Mouse (Mus musculus): ENCODE measurements around the gene Pdap1. TPM values are rescaled to one million over a fixed set of nuclear protein-coding genes. Genes with fewer than 3 reads are reported as not detected.

Gene Pdap1
- polyA plus RNA-seq (2015; fragmentation: Nextera tagmentation; extraction: Ambion mirVana) = 139 and 157 TPM in 2 replicates

DNA sequence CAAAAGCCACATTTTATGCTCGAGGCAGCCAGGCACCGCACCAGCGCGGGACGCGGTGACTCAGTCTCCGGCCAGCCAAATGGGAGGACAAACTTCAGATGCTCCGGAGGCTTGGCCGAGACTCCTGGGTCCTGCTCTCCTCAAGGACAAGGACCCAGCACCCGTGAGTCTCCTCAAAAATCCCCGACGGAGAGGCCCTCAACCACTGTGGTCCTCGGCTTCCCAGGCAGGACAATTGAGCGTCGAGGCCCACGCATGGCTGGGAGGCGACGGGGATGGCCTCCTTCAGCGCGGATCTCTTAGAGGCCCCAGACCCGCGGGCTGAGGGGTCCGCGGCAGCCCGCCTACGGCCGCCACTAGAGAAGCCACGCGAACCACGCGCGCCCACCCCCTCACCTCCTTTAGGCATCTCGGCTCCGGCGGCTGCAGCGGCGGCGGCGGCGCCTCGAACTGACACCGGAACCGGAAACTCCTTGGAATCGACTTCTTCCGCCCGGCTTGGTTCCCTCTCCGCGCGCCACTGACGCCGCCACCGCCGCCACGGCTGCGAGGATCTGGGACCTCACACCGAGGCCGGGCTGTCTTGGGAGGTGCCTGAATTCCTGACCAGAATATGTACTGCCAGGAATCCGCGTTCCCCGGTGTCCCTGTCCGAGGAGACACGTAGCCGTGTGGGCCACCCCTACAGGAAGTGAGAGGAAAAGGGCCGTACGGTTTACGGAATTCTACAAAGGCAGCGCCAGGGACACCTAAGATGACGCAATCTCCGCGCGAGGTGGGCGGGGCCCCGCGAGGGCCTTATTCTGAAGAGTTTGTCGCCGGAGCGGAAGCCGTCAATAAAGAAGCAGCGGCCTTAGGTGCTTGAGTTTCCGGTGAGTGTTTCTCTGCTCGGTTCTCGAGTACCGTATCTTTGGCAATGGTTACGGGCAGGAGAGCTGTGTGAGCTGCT is at the start of gene Pdap1, which contains the start of gene Bud31:
Gene Pdap1, minus strand, starts transcription at position 668 of the 949 bp plus-strand sequence.
Gene Bud31, plus strand, starts transcription at position 792 of the 949 bp plus-strand sequence.
- Histone ChIP-seq H3K36me3 (ENCODE audit: poor library complexity, severe bottlenecking) (peaks cover 59% of the 10 kb centered on the region), H3K4me3 (peak within 1 kb of the TSS; percentile 97), H3K9ac (peak within 1 kb of the TSS; percentile 93), H3K4me1 (peaks cover 33% of the 10 kb centered on the region), H3K4me2 (peak within 1 kb of the TSS; percentile 94), H3K27ac (peak within 1 kb of the TSS; percentile 80), H3K9me3 (replicated peaks) (no peaks in the 10 kb centered on the region), H3K27me3 (no peaks in the 10 kb centered on the region)
- ATAC-seq = peak; percentile 96
- under 1% methylated on average over 83 of the region's 84 CpGs for WGBS

GRCm38 (mm10) chr5:145189416-145189815 is 49.4 kb upstream of the Pdap1 start:
- peaks cover 21% of the 10 kb centered on the region for H3K4me1 ChIP-seq
- H3K36me3 ChIP-seq (ENCODE audit: poor library complexity, severe bottlenecking) = peaks cover 43% of the 10 kb centered on the region
- peak overlapping the region; percentile 90 for H3K4me2 ChIP-seq
- no peaks in the 10 kb centered on the region for H3K27me3 ChIP-seq
- WGBS = 97% methylated on average over 6 of the region's 6 CpGs
- H3K4me3 ChIP-seq = no peak overlapping the region
- H3K27ac ChIP-seq = no peak overlapping the region
- no peak overlapping the region for H3K9ac ChIP-seq
- no peaks in the 10 kb centered on the region for H3K9me3 ChIP-seq (replicated peaks)
- no peak for ATAC-seq

GRCm38 (mm10) chr5:145185244-145185643 is 45.2 kb upstream of the Pdap1 start:
- Histone ChIP-seq H3K36me3 (ENCODE audit: poor library complexity, severe bottlenecking) (peaks cover 74% of the 10 kb centered on the region), H3K4me1 (peaks cover 9% of the 10 kb centered on the region), H3K27me3 (no peaks in the 10 kb centered on the region), H3K9me3 (replicated peaks) (no peaks in the 10 kb centered on the region), H3K9ac (no peak overlapping the region), H3K4me3 (no peak overlapping the region), H3K4me2 (no peak overlapping the region), H3K27ac (no peak overlapping the region)
- 92% methylated on average over 2 of the region's 2 CpGs for WGBS
- no peak for ATAC-seq

- no peak for ATAC-seq
- Histone ChIP-seq H3K4me3 (no peak overlapping the region), H3K4me1 (no peaks in the 10 kb centered on the region), H3K9ac (no peak overlapping the region), H3K36me3 (ENCODE audit: poor library complexity, severe bottlenecking) (peaks cover 100% of the 10 kb centered on the region), H3K27ac (no peak overlapping the region), H3K9me3 (replicated peaks) (no peaks in the 10 kb centered on the region), H3K4me2 (no peak overlapping the region), H3K27me3 (no peaks in the 10 kb centered on the region)
- 81% methylated on average over 18 of the region's 18 CpGs for WGBS
Measured at GRCm38 (mm10) chr5:145178461-145178980, 38.5 kb upstream of the Pdap1 start.

DNA sequence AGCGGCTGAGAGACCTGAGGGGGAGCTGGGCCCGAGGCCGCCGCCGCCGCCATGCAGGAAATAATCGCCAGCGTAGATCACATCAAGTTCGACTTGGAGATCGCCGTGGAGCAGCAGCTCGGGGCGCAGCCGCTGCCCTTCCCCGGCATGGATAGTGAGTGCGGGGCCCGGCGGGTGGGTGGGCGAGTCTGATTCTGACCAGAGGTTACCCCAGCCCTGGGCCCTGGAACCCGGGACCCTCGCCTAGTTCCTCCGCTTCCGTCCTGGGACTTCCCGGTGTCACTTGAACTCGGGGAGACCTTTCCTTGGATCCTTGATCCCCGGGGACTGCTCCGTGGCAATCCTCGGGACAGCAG is 27.2 kb upstream of the Pdap1 start:
- Histone ChIP-seq H3K9me3 (replicated peaks) (no peaks in the 10 kb centered on the region), H3K36me3 (ENCODE audit: poor library complexity, severe bottlenecking) (peaks cover 52% of the 10 kb centered on the region), H3K27ac (peak overlapping the region; percentile 75), H3K4me1 (peaks cover 22% of the 10 kb centered on the region), H3K27me3 (no peaks in the 10 kb centered on the region), H3K4me2 (peak overlapping the region; percentile 97), H3K4me3 (peak overlapping the region; percentile 95), H3K9ac (peak overlapping the region; percentile 96)
- WGBS = under 1% methylated on average over 27 of the region's 28 CpGs
- ATAC-seq = peak; percentile 77

DNA sequence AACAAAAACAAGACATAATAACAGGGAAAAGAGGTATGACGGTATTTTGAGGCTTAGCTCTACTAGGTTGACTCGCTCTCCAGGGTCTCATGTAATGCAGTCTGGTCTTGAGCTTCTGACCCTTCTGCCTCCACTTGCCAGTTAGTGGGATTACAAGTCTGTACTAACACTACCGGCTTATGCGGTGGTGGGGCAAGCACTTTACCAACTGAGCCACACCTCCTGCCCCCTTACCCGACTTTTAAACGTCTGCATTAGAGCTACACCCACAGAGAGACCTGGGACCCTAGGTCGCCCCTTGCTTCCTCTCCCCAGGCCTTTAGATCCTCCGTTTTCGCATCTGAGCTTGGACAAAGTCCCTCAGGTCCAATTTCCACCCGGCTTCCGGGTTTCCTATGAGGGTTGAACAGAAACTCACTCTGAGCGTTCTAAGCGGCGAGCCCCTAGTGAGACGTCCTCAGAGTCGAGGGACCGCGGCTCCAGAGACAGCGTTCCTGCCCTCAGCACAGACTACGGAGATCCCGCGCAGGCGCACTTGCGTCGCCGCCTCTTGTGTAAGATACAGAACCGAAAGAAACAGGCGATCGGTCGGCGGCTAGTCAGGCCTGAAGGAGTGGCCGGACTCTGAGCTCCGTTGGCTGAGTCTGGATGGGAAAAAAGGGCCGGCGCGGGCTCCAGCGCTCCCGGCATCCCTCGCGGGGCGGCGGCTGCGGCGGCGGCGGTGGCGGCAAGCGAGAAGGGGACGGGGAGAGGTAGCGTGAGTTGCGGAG is 26.7 kb upstream of the Pdap1 start, which contains the start of the genes Ptcd1 and Cpsf4:
Gene Ptcd1, minus strand, starts transcription at position 573 of the 770 bp plus-strand sequence.
Gene Cpsf4, plus strand, starts transcription at position 678 of the 770 bp plus-strand sequence.
- Histone ChIP-seq H3K27ac (peak within 1 kb of the TSS; percentile 75), H3K27me3 (no peaks in the 10 kb centered on the region), H3K4me1 (peaks cover 22% of the 10 kb centered on the region), H3K9ac (peak within 1 kb of the TSS; percentile 96), H3K36me3 (ENCODE audit: poor library complexity, severe bottlenecking) (peaks cover 51% of the 10 kb centered on the region), H3K9me3 (replicated peaks) (no peaks in the 10 kb centered on the region), H3K4me2 (peak within 1 kb of the TSS; percentile 97), H3K4me3 (peak within 1 kb of the TSS; percentile 95)
- peak; percentile 97 for ATAC-seq
- WGBS = under 1% methylated on average over 42 of the region's 51 CpGs

- H3K9me3 ChIP-seq (replicated peaks) = no peaks in the 10 kb centered on the region
- no peak overlapping the region for H3K4me3 ChIP-seq
- H3K4me2 ChIP-seq = no peak overlapping the region
- WGBS = 89% methylated on average over 15 of the region's 15 CpGs
- no peaks in the 10 kb centered on the region for H3K27me3 ChIP-seq
- H3K36me3 ChIP-seq (ENCODE audit: poor library complexity, severe bottlenecking) = peaks cover 51% of the 10 kb centered on the region
- peaks cover 22% of the 10 kb centered on the region for H3K4me1 ChIP-seq
- H3K27ac ChIP-seq = no peak overlapping the region
- ATAC-seq = no peak
- H3K9ac ChIP-seq = no peak overlapping the region
Measured at GRCm38 (mm10) chr5:145165184-145165583, 25.1 kb upstream of the Pdap1 start.

DNA sequence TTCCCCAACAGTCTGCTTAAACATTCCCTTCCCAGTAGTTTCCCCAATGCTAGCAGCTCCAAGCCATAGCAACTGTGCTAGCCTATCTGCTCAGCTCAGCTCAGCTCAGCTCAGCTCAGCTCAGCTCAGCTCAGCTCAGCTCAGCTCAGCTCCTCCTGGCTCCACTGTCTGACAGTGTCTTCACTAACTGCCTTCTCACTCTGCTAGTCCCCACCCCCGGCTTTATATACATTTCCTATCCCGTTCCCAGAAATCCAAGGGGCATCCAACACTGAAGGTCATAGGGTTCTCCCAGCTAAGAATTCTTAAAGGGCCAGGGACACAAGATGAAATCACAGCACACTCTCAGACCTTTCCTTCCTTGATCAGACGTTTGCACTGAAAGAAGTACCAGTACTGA is 24.7 kb upstream of the Pdap1 start:
- Histone ChIP-seq H3K9me3 (replicated peaks) (no peaks in the 10 kb centered on the region), H3K4me2 (no peak overlapping the region), H3K4me1 (peaks cover 22% of the 10 kb centered on the region), H3K27ac (no peak overlapping the region), H3K4me3 (no peak overlapping the region), H3K9ac (no peak overlapping the region), H3K36me3 (ENCODE audit: poor library complexity, severe bottlenecking) (peaks cover 53% of the 10 kb centered on the region), H3K27me3 (no peaks in the 10 kb centered on the region)
- 69% methylated on average over 3 of the region's 3 CpGs for WGBS
- no peak for ATAC-seq

DNA sequence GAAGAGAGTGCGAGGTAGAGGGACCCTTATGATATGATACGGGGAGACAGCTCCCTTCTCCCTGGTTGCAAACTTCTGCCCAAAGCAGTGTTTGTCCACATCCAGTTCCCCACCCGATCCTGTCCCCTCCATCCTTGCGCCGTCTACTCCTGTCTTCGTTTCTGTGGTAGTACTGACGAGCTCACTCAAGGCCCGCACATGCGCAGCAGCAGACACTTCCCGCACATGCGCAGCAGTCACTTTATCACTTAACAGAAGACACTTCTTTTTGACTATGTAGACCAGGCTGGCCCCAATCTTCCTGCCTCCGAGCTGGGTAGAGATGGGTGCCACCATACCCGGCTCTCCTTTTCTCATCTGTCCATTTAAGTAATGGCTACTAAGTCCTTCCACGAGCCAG is 21.3 kb upstream of the Pdap1 start:
- H3K27me3 ChIP-seq = no peaks in the 10 kb centered on the region
- H3K4me3 ChIP-seq = no peak overlapping the region
- H3K4me2 ChIP-seq = no peak overlapping the region
- no peak overlapping the region for H3K27ac ChIP-seq
- peaks cover 7% of the 10 kb centered on the region for H3K4me1 ChIP-seq
- WGBS = 91% methylated on average over 14 of the region's 14 CpGs
- peaks cover 81% of the 10 kb centered on the region for H3K36me3 ChIP-seq (ENCODE audit: poor library complexity, severe bottlenecking)
- no peaks in the 10 kb centered on the region for H3K9me3 ChIP-seq (replicated peaks)
- no peak for ATAC-seq
- no peak overlapping the region for H3K9ac ChIP-seq

- H3K9ac ChIP-seq = no peak overlapping the region
- no peak overlapping the region for H3K27ac ChIP-seq
- H3K36me3 ChIP-seq (ENCODE audit: poor library complexity, severe bottlenecking) = peaks cover 94% of the 10 kb centered on the region
- 95% methylated on average over 5 of the region's 5 CpGs for WGBS
- H3K4me1 ChIP-seq = no peaks in the 10 kb centered on the region
- no peaks in the 10 kb centered on the region for H3K9me3 ChIP-seq (replicated peaks)
- no peak overlapping the region for H3K4me2 ChIP-seq
- ATAC-seq = no peak
- no peak overlapping the region for H3K4me3 ChIP-seq
- no peaks in the 10 kb centered on the region for H3K27me3 ChIP-seq
Measured at GRCm38 (mm10) chr5:145152690-145153089, 12.7 kb upstream of the Pdap1 start.

- Histone ChIP-seq H3K36me3 (ENCODE audit: poor library complexity, severe bottlenecking) (peaks cover 100% of the 10 kb centered on the region), H3K4me2 (no peak overlapping the region), H3K9me3 (replicated peaks) (no peaks in the 10 kb centered on the region), H3K27me3 (no peaks in the 10 kb centered on the region), H3K9ac (no peak overlapping the region), H3K4me1 (no peaks in the 10 kb centered on the region), H3K27ac (no peak overlapping the region), H3K4me3 (no peak overlapping the region)
- 86% methylated on average over 6 of the region's 6 CpGs for WGBS
- ATAC-seq = no peak
Measured at GRCm38 (mm10) chr5:145149294-145149693, 9.3 kb upstream of the Pdap1 start.

DNA sequence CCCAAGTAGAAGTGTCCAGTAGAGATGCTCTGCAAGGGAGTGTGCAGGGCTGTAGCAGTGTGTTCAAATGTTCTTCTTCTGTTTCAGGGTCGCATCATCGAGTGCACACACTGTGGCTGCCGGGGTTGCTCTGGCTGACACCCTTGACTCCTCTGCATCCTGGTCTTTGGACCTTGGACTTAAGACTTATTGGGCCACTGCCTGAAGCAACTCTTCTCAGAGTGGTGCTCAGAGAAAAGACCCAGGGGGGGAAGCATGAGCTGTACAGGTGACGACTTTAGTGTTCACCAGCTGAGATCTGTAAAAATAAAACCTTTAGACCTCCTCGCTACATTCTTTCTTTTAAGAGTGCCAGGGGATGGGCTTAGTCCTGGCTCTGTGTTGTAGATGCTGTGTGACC is 7.7 kb upstream of the Pdap1 start:
- no peaks in the 10 kb centered on the region for H3K4me1 ChIP-seq
- H3K9ac ChIP-seq = no peak overlapping the region
- ATAC-seq = no peak
- 93% methylated on average over 5 of the region's 5 CpGs for WGBS
- no peaks in the 10 kb centered on the region for H3K27me3 ChIP-seq
- H3K36me3 ChIP-seq (ENCODE audit: poor library complexity, severe bottlenecking) = peaks cover 100% of the 10 kb centered on the region
- no peak overlapping the region for H3K4me2 ChIP-seq
- no peak overlapping the region for H3K4me3 ChIP-seq
- H3K27ac ChIP-seq = no peak overlapping the region
- H3K9me3 ChIP-seq (replicated peaks) = no peaks in the 10 kb centered on the region

Data from forebrain, embryonic 13.5 days (tissue).